Mouse (Mus musculus) olfactory bulb, adult 2 months (tissue): ENCODE data around the gene Ror2.

ENCODE experiments used
- CTCF ChIP-seq: fragments of 200-500 bp; IDR thresholded peaks from 2 replicates; pipeline ENCODE4 v1.5.1; 2012; ENCODE audit warnings: low read depth, mild to moderate bottlenecking, low read length, moderate library complexity; ENCODE audit not compliant: insufficient read depth
- POLR2A ChIP-seq: fragments of 200-500 bp; IDR thresholded peaks from 2 replicates; pipeline ENCODE4 v1.6.1; 2012; ENCODE audit warnings: mild to moderate bottlenecking, low read depth, low read length, moderate library complexity; ENCODE audit not compliant: insufficient read depth

DNA sequence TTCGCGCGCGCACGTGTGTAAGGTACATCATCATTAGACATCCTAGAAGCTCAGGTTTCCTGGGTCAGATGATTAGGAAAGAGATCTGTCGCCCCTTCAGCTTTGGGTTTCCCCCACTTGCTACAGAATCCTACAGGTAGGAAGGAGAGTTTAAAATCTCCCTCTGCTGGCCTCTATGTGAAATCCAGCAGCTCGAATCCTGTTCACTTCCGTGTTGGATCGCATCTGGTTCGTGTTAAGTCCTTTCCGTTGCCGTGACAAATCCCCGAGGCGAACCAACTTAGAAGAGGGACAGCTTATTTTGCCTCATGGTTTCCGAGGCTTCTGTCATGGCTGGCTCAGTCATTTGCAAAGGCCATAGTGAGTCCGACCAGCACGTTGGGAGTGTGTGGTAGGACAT, 190.7 kb downstream of the Ror2 start:
- TF ChIP-seq POLR2A (no peak), CTCF (no peak)
